Mouse (Mus musculus) megakaryocyte, adult 5-6 weeks (primary cell): ENCODE measurements at regions not wholly inside any gene's neighbourhood (a gene's known extent, or its start where the extent isn't known, plus 50 kb on each side); places are given as distances from the start of the nearest gene placed in this dataset.

Experiments used
- ATAC-seq: 2 replicates; pipeline ENCODE4 v1.8.0; 2016; ENCODE audit warnings: mild to moderate bottlenecking, inconsistent platforms; ENCODE audit not compliant: poor library complexity, severe bottlenecking

GRCm38 (mm10) chr17:22795213-22795612 lies 71.7 kb downstream of the Zfp945 start:
- no peak for ATAC-seq

- no peak for ATAC-seq
Measured at GRCm38 (mm10) chr17:22784481-22784880, 82.5 kb downstream of the Zfp945 start.

- no peak for ATAC-seq
Measured at GRCm38 (mm10) chr17:22745736-22746135, 121.2 kb downstream of the Zfp945 start.

GRCm38 (mm10) chr17:22739581-22740178 lies 127.3 kb downstream of the Zfp945 start:
- peak; percentile 87 for ATAC-seq

DNA sequence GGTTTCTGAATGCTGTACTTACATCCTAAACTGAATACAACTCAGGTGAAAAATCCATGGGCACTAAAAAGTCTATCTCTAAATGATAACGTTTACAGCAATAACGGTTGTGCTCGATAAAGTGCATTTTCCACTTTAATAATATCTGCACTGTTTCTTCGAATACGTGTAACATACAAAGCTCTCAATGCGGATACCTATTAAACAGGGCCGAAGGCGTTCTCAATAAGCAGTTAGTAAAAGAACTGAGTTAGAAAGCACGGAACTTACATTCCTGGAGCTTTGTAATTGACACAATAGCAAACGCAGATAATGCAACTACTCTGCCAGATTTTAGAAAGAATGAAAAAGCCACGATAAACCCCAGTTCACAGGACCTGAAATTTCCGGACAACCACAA lies 127.8 kb downstream of the Zfp945 start:
- peak; percentile 25 for ATAC-seq

GRCm38 (mm10) chr17:22736360-22736759 lies 130.6 kb downstream of the Zfp945 start:
- no peak for ATAC-seq
